Mouse (Mus musculus): Measurements from ENCODE around the gene Ddx5. TPM values are rescaled to one million over a fixed set of nuclear protein-coding genes. Genes with fewer than 3 reads are reported as not detected.

The Ddx5 gene
- total and polyA plus RNA-seq, 3 experiments: 269 to 1,169 (median 505) TPM

DNA sequence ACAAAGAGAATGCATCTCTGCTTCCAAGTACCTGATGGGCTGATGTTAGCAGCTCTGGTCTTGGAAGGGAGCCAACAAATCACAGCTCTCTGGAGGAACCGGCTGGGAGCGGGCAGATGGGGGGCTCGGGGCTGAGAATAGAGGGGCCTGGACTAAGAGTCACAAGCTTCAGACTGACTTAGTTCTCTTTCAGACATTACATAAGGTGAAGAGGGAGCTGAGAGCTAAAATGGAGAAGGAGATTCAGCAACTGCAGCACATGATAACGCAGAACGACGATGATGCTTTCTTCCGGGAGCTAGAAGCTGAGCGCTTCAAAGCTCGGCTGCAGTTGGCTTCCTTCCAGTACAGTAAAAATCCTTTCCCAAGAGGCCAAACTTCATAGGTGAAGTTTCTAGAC lies 29.4 kb upstream of the Ddx5 start:
- no peak for DNase-seq (ENCODE audit: extremely low read depth)
- Histone ChIP-seq H3K4me3 (replicated peaks in 1 of 3; ENCODE audit: low read depth in 2 of 3, low read length in 2 of 3, poor library complexity in 1 of 3) (no peak overlapping the region), H3K27me3 (replicated peaks) (no peaks in the 10 kb centered on the region), H3K79me2 (replicated peaks; ENCODE audit: control insufficient read depth, extremely low read depth, insufficient read depth, poor library complexity, severe bottlenecking) (no peaks in the 10 kb centered on the region), H3K36me3 (replicated peaks in 1 of 2; ENCODE audit: control insufficient read depth in 1 of 2, insufficient read depth in 1 of 2, low read length in 1 of 2) (peaks cover 77 to 95% of the 10 kb centered on the region in 2 experiments), H3K27ac (ENCODE audit: insufficient read depth, low read depth) (no peak overlapping the region), H3K9ac (ENCODE audit: insufficient read depth, low read depth) (no peak overlapping the region), H3K4me1 (ENCODE audit: control insufficient read depth in 1 of 2, insufficient read depth in 2 of 2) (no peaks in the 10 kb centered on the region), H3K4me2 (ENCODE audit: insufficient read depth, low read depth, poor library complexity, severe bottlenecking) (no peak overlapping the region), H3K9me3 (replicated peaks; ENCODE audit: low read length) (no peaks in the 10 kb centered on the region)
- in situ Hi-C loops (cut with MboI; ENCODE audit: low pct_ligation_motif_present, low pct_unique_long_range_greater_than_20kb, low sequenced_read_pairs): no loop called here
- dilution Hi-C loops (cut with MboI; ENCODE audit: extremely low pct_ligation_motif_present, extremely low pct_unique_long_range_greater_than_20kb, low sequenced_read_pairs): no loop called here
- TF ChIP-seq MAX (IDR thresholded peaks at IDR 0.05; ENCODE audit: low read length) (no peak), MYC (IDR thresholded peaks at IDR 0.05; ENCODE audit: low read depth, low read length) (no peak), NELFE (IDR thresholded peaks at IDR 0.05; ENCODE audit: low read depth, low read length) (no peak), RAD21 (IDR thresholded peaks at IDR 0.05; ENCODE audit: low read depth, low read length) (no peak), E2F4 (IDR thresholded peaks at IDR 0.05; ENCODE audit: insufficient replicate concordance, low read depth, low read length) (no peak)

DNA sequence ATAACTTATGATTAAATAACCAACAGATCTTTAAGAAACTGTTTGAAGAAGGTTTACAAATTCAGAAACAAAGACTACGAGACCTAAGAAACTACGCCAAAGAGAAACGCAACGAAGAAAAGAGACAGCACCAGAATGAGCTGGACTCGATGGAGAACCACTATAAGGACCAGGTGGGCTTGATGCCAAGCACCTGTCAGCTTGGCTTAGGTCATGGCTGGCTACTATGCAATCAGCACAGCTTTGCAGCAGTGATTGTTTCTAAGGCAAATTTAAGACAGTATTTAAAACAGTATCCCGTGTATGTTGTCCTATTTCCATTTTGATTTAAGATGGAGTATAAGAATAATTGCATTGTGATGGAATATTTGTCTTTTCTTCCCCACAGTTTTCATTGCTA lies 28.8 kb upstream of the Ddx5 start:
- Histone ChIP-seq H3K79me2 (replicated peaks; ENCODE audit: control insufficient read depth, extremely low read depth, insufficient read depth, poor library complexity, severe bottlenecking) (no peaks in the 10 kb centered on the region), H3K4me3 (replicated peaks in 1 of 3; ENCODE audit: low read depth in 2 of 3, low read length in 2 of 3, poor library complexity in 1 of 3) (no peak overlapping the region), H3K4me2 (ENCODE audit: insufficient read depth, low read depth, poor library complexity, severe bottlenecking) (no peak overlapping the region), H3K27me3 (replicated peaks) (no peaks in the 10 kb centered on the region), H3K9me3 (replicated peaks; ENCODE audit: low read length) (no peaks in the 10 kb centered on the region), H3K4me1 (ENCODE audit: control insufficient read depth in 1 of 2, insufficient read depth in 2 of 2) (no peaks in the 10 kb centered on the region), H3K36me3 (replicated peaks in 1 of 2; ENCODE audit: control insufficient read depth in 1 of 2, insufficient read depth in 1 of 2, low read length in 1 of 2) (peaks cover 78 to 95% of the 10 kb centered on the region in 2 experiments), H3K27ac (ENCODE audit: insufficient read depth, low read depth) (no peak overlapping the region), H3K9ac (ENCODE audit: insufficient read depth, low read depth) (no peak overlapping the region)
- in situ Hi-C loops (cut with MboI; ENCODE audit: low pct_ligation_motif_present, low pct_unique_long_range_greater_than_20kb, low sequenced_read_pairs): no loop called here
- no peak for DNase-seq (ENCODE audit: extremely low read depth)
- TF ChIP-seq MAFK (IDR thresholded peaks at IDR 0.05; ENCODE audit: insufficient replicate concordance, low read length) (no peak), IRF4 (IDR thresholded peaks at IDR 0.05; ENCODE audit: low read depth, low read length) (no peak), TBP (conservative IDR thresholded peaks at IDR 0.05; ENCODE audit: low read depth, low read length) (no peak)
- dilution Hi-C loops (cut with MboI; ENCODE audit: extremely low pct_ligation_motif_present, extremely low pct_unique_long_range_greater_than_20kb, low sequenced_read_pairs): no loop called here

DNA sequence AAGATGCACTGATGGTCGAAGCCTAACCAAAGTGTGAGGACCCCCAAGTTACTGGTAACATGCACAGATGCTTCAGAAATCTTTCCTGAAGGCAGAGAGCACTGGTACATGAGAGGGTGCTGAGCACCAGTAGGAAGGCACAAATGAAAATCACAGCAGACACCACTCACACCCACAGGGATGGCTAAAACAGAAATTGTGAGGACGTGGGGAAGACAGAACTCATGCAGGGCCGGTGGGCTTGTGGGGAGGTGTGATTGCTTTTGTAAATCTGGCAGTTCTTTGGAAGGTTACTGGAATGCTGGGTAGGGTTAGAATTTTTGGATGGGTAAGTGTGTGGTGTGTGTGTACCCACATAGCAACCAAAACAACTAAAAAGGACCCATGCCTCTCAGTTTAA lies 28.2 kb upstream of the Ddx5 start:
- DNase-seq (ENCODE audit: extremely low read depth): no peak
- TF ChIP-seq ZNF384 (IDR thresholded peaks at IDR 0.05; ENCODE audit: low read depth, low read length) (no peak), MXI1 (IDR thresholded peaks at IDR 0.05; ENCODE audit: low read depth, low read length) (no peak), TCF12 (IDR thresholded peaks at IDR 0.05; ENCODE audit: low read depth, low read length) (no peak), MAFK (IDR thresholded peaks at IDR 0.05; ENCODE audit: insufficient replicate concordance, low read length) (no peak), CHD2 (IDR thresholded peaks at IDR 0.05; ENCODE audit: low read length) (no peak), CHD1 (IDR thresholded peaks at IDR 0.05; ENCODE audit: low read depth, low read length) (no peak), E2F4 (IDR thresholded peaks at IDR 0.05; ENCODE audit: insufficient replicate concordance, low read depth, low read length) (no peak), UBTF (IDR thresholded peaks at IDR 0.05; ENCODE audit: low read depth, low read length) (no peak), CTCF (conservative IDR thresholded peaks at IDR 0.05 in 1 of 2, IDR thresholded peaks at IDR 0.05 in 1 of 2; ENCODE audit: low read depth in 2 of 2, low read length in 2 of 2) (no peak), ZKSCAN1 (IDR thresholded peaks at IDR 0.05; ENCODE audit: borderline replicate concordance, low read depth, low read length) (no peak), JUN (IDR thresholded peaks at IDR 0.05; ENCODE audit: insufficient read depth, low read depth, low read length) (no peak), ELF1 (IDR thresholded peaks at IDR 0.05; ENCODE audit: low read depth, low read length) (no peak)
- Histone ChIP-seq H3K4me2 (ENCODE audit: insufficient read depth, low read depth, poor library complexity, severe bottlenecking) (no peak overlapping the region), H3K9me3 (replicated peaks; ENCODE audit: low read length) (no peaks in the 10 kb centered on the region), H3K27ac (ENCODE audit: insufficient read depth, low read depth) (no peak overlapping the region), H3K27me3 (replicated peaks) (no peaks in the 10 kb centered on the region), H3K36me3 (replicated peaks in 1 of 2; ENCODE audit: control insufficient read depth in 1 of 2, insufficient read depth in 1 of 2, low read length in 1 of 2) (peaks cover 80 to 95% of the 10 kb centered on the region in 2 experiments), H3K4me3 (replicated peaks in 1 of 3; ENCODE audit: low read depth in 2 of 3, low read length in 2 of 3, poor library complexity in 1 of 3) (no peak overlapping the region), H3K79me2 (replicated peaks; ENCODE audit: control insufficient read depth, extremely low read depth, insufficient read depth, poor library complexity, severe bottlenecking) (no peaks in the 10 kb centered on the region), H3K9ac (ENCODE audit: insufficient read depth, low read depth) (no peak overlapping the region), H3K4me1 (ENCODE audit: control insufficient read depth in 1 of 2, insufficient read depth in 2 of 2) (no peaks in the 10 kb centered on the region)
- in situ Hi-C loops (cut with MboI; ENCODE audit: low pct_ligation_motif_present, low pct_unique_long_range_greater_than_20kb, low sequenced_read_pairs) (no loop called here), dilution Hi-C loops (cut with MboI; ENCODE audit: extremely low pct_ligation_motif_present, extremely low pct_unique_long_range_greater_than_20kb, low sequenced_read_pairs) (no loop called here)
